Mouse (Mus musculus): Measurements from ENCODE around the gene Uhrf2. TPM values are rescaled to one million over a fixed set of nuclear protein-coding genes. Genes with fewer than 3 reads are reported as not detected.
A peak's percentile ranks its signal among the peaks of the same experiment; 100 is the strongest.

Gene Uhrf2
- total RNA-seq, 1 experiment = 46.2 TPM

DNA sequence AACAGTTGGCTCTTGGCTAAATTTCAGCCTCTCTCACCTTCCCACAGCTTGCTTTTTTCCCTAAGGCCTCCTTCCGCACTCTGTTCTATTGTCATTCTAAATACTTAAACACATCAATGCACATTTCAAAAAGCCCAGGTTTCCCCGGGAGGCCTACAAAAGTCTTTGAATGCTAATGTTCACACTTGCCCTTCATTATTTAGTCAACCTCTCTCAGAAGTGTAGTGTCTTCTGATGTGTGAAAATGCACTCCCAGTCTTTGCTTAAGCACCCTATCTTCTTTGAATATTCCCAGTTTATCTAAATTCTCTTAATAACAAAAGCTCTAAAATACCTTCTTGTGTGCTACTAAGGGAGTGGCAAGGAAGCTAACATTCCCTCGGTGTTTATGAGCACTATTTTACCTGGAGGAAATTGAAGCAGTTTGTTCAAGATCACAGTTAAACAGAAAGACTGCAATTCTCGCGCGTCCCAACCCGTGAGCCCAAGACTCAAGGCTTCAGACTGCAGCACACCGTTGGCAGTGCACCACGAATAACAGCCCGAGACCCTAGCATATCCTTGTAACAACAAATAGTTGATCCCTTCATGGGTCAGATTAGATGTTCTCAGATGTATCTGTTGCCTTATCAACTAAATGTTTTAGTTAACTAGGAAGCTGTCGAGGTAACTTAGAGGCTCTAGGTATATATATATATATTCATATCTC lies 1.2 kb upstream of the Uhrf2 start:
- 0 out of 4 replicates have a peak, but pooled peaks cover 0 to 2% of the 10 kb centered on the region in 2 experiments for H3K4me1 ChIP-seq (ENCODE audit: control insufficient read depth in 2 of 2, insufficient read depth in 2 of 2, low read length in 2 of 2, poor library complexity in 1 of 2)
- H3K4me3 ChIP-seq (ENCODE audit: insufficient read depth in 1 of 2, low read depth in 1 of 2, low read length in 2 of 2, poor library complexity in 1 of 2, severe bottlenecking in 1 of 2) = peak overlapping the region in 1 of 2 experiments; percentile 55; a peak in 2 of 4 replicates
- in situ Hi-C loops (cut with MboI; ENCODE audit: low sequenced_read_pairs in 2 of 2, unreplicated experiment in 2 of 2) = no loop called here
- no peaks in the 10 kb centered on the region for H3K9me3 ChIP-seq (ENCODE audit: control insufficient read depth, insufficient read depth, low read depth, low read length)
- H3K27ac ChIP-seq (ENCODE audit: insufficient read depth, low read depth, low read length, poor library complexity, severe bottlenecking) = no peak overlapping the region
- peak; percentile 81 for DNase-seq (ENCODE audit: low read depth, low spot score)
- no peak for TF ChIP-seq ZC3H11A (IDR thresholded peaks at IDR 0.05; ENCODE audit: borderline replicate concordance, low read depth, low read length)
- no peak for TF ChIP-seq HCFC1 (IDR thresholded peaks at IDR 0.05; ENCODE audit: borderline replicate concordance, insufficient read depth, low read length)
- no peak for TF ChIP-seq ZNF384 (IDR thresholded peaks at IDR 0.05; ENCODE audit: low read depth, low read length)
- TF ChIP-seq MAFK (IDR thresholded peaks at IDR 0.05; ENCODE audit: insufficient read depth, low read depth, low read length) = no peak
- TF ChIP-seq CHD2 (IDR thresholded peaks at IDR 0.05; ENCODE audit: low read depth, low read length) = peak; percentile 58
- no peak overlapping the region for H3K9ac ChIP-seq (ENCODE audit: insufficient read depth, low read depth, low read length, poor library complexity, severe bottlenecking)
- H3K36me3 ChIP-seq (ENCODE audit: control insufficient read depth, insufficient read depth, low read length, poor library complexity, severe bottlenecking) = no peaks in the 10 kb centered on the region

- 0 out of 4 replicates have a peak, but pooled peaks cover 2% of the 10 kb centered on the region in 2 experiments for H3K4me1 ChIP-seq (ENCODE audit: control insufficient read depth in 2 of 2, insufficient read depth in 2 of 2, low read length in 2 of 2, poor library complexity in 1 of 2)
- TF ChIP-seq ZC3H11A (IDR thresholded peaks at IDR 0.05; ENCODE audit: borderline replicate concordance, low read depth, low read length) (no peak), MAFK (IDR thresholded peaks at IDR 0.05; ENCODE audit: insufficient read depth, low read depth, low read length) (no peak), CHD2 (IDR thresholded peaks at IDR 0.05; ENCODE audit: low read depth, low read length) (no peak), HCFC1 (IDR thresholded peaks at IDR 0.05; ENCODE audit: borderline replicate concordance, insufficient read depth, low read length) (no peak), ZNF384 (IDR thresholded peaks at IDR 0.05; ENCODE audit: low read depth, low read length) (no peak)
- no peaks in the 10 kb centered on the region for H3K36me3 ChIP-seq (ENCODE audit: control insufficient read depth, insufficient read depth, low read length, poor library complexity, severe bottlenecking)
- H3K9ac ChIP-seq (ENCODE audit: insufficient read depth, low read depth, low read length, poor library complexity, severe bottlenecking) = peak overlapping the region; percentile 92
- in situ Hi-C loops (cut with MboI; ENCODE audit: low sequenced_read_pairs in 2 of 2, unreplicated experiment in 2 of 2) = no loop called here
- no peak for DNase-seq (ENCODE audit: low read depth, low spot score)
- no peaks in the 10 kb centered on the region for H3K9me3 ChIP-seq (ENCODE audit: control insufficient read depth, insufficient read depth, low read depth, low read length)
- H3K27ac ChIP-seq (ENCODE audit: insufficient read depth, low read depth, low read length, poor library complexity, severe bottlenecking) = no peak overlapping the region
- peak overlapping the region; percentile 91 to 94 for H3K4me3 ChIP-seq (ENCODE audit: insufficient read depth in 1 of 2, low read depth in 1 of 2, low read length in 2 of 2, poor library complexity in 1 of 2, severe bottlenecking in 1 of 2)
Observed at GRCm38 (mm10) chr19:30030636-30031467, 539 bp downstream of the Uhrf2 start.

DNA sequence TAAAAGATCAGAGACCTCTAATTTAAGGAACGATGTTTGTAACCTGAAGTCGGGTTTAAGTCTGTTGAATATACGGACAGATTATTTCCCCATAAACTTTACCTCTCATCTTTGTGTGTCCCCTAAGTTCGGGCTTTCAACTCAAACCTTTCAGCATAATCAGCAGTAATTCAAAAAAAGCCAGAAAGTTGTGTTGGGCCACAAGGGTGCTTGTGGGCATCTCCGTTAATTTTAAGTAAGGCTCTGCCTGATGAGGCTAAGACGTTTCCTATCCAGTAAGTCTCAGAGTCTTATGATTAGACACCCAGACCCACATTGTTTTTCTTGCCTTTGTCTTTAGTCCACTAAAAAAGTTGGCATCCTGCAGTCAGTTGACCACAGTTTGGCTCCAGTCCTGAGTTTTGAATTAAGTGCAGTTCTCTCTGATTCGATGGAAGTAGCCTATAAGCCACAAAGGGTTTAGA lies 1.2 kb downstream of the Uhrf2 start:
- Histone ChIP-seq H3K36me3 (ENCODE audit: control insufficient read depth, insufficient read depth, low read length, poor library complexity, severe bottlenecking) (no peaks in the 10 kb centered on the region), H3K4me1 (ENCODE audit: control insufficient read depth in 2 of 2, insufficient read depth in 2 of 2, low read length in 2 of 2, poor library complexity in 1 of 2) (0 out of 4 replicates have a peak, but pooled peaks cover 2% of the 10 kb centered on the region in 2 experiments), H3K27ac (ENCODE audit: insufficient read depth, low read depth, low read length, poor library complexity, severe bottlenecking) (no peak overlapping the region), H3K9me3 (ENCODE audit: control insufficient read depth, insufficient read depth, low read depth, low read length) (no peaks in the 10 kb centered on the region), H3K9ac (ENCODE audit: insufficient read depth, low read depth, low read length, poor library complexity, severe bottlenecking) (peak overlapping the region; percentile 92), H3K4me3 (ENCODE audit: insufficient read depth in 1 of 2, low read depth in 1 of 2, low read length in 2 of 2, poor library complexity in 1 of 2, severe bottlenecking in 1 of 2) (peak overlapping the region; percentile 91 to 94)
- DNase-seq (ENCODE audit: low read depth, low spot score) = no peak
- in situ Hi-C loops (cut with MboI; ENCODE audit: low sequenced_read_pairs in 2 of 2, unreplicated experiment in 2 of 2) = no loop called here
- TF ChIP-seq ZNF384 (IDR thresholded peaks at IDR 0.05; ENCODE audit: low read depth, low read length) (no peak), MAFK (IDR thresholded peaks at IDR 0.05; ENCODE audit: insufficient read depth, low read depth, low read length) (0 out of 2 replicates have a peak, but pooled peaks have one; percentile 25)

- no peaks in the 10 kb centered on the region for H3K36me3 ChIP-seq (ENCODE audit: control insufficient read depth, insufficient read depth, low read length, poor library complexity, severe bottlenecking)
- H3K4me3 ChIP-seq (ENCODE audit: insufficient read depth in 1 of 2, low read depth in 1 of 2, low read length in 2 of 2, poor library complexity in 1 of 2, severe bottlenecking in 1 of 2) = peak overlapping the region in 1 of 2 experiments; percentile 94; a peak in 2 of 4 replicates
- no peak for DNase-seq (ENCODE audit: low read depth, low spot score)
- H3K27ac ChIP-seq (ENCODE audit: insufficient read depth, low read depth, low read length, poor library complexity, severe bottlenecking) = no peak overlapping the region
- no peaks in the 10 kb centered on the region for H3K9me3 ChIP-seq (ENCODE audit: control insufficient read depth, insufficient read depth, low read depth, low read length)
- no peak for TF ChIP-seq CHD2 (IDR thresholded peaks at IDR 0.05; ENCODE audit: low read depth, low read length)
- no peak for TF ChIP-seq ZC3H11A (IDR thresholded peaks at IDR 0.05; ENCODE audit: borderline replicate concordance, low read depth, low read length)
- TF ChIP-seq ZNF384 (IDR thresholded peaks at IDR 0.05; ENCODE audit: low read depth, low read length) = no peak
- no peak for TF ChIP-seq HCFC1 (IDR thresholded peaks at IDR 0.05; ENCODE audit: borderline replicate concordance, insufficient read depth, low read length)
- TF ChIP-seq MAFK (IDR thresholded peaks at IDR 0.05; ENCODE audit: insufficient read depth, low read depth, low read length) = no peak
- 0 out of 4 replicates have a peak, but pooled peaks cover 2% of the 10 kb centered on the region in 2 experiments for H3K4me1 ChIP-seq (ENCODE audit: control insufficient read depth in 2 of 2, insufficient read depth in 2 of 2, low read length in 2 of 2, poor library complexity in 1 of 2)
- no peak overlapping the region for H3K9ac ChIP-seq (ENCODE audit: insufficient read depth, low read depth, low read length, poor library complexity, severe bottlenecking)
- in situ Hi-C loops (cut with MboI; ENCODE audit: low sequenced_read_pairs in 2 of 2, unreplicated experiment in 2 of 2) = no loop called here
Observed at GRCm38 (mm10) chr19:30032206-30032605, 1.9 kb downstream of the Uhrf2 start.
